ENCODE assay signal across 19 mouse cellular contexts in the genomic region with DNA sequence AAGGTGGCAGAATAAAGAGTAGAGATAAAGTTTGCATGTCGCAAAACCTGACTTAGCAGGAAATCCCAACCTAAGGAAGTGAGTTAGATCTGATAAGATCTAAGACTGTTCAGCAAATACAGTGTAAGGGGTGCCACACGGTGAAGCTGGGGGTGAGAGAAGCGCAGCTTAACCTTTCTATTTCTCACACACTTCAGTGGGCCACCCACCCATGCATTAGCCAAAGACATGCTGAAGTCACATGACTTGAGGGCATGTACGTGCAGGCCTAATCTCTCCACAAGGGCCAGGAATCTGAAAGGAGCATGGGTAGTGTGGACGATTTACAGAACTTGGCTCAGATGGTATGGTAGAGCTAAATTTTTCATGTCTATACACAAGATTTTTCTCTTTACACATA. TPM values are rescaled to one million over a fixed set of nuclear protein-coding genes. Genes with fewer than 3 reads are reported as not detected.
A peak's percentile ranks its signal among the peaks of the same experiment; 100 is the strongest.
DNase-seq lines count a peak whose midpoint lies in the region; ATAC-seq and TF ChIP-seq lines count a peak whose summit lies in the region.
"Had no signal": no experiment of that assay in that cellular context is flagged by ENCODE, and none has a peak within 500 bp of the region (broad histone marks: within the 10 kb centered on the region; RNA-seq: fewer than 3 reads in every experiment).

No protein-coding gene starts in this region.

- no peak for TF ChIP-seq CTCF in G1E (IDR thresholded peaks at IDR 0.05; ENCODE audit: low read depth, low read length)
- TF ChIP-seq CTCF in gastrocnemius, adult 2 months (IDR thresholded peaks at IDR 0.05), result no peak

- H3K4me1 ChIP-seq in G1E (ENCODE audit: insufficient read depth, low read depth, low read length), result peaks cover 8% of the 10 kb centered on the region
- H3K4me1 ChIP-seq: heart, embryonic 13.5 days had no signal

- intact Hi-C loops in gastrocnemius, adult 2 months (cut with DNase I), result no loop called here

- no peak overlapping the region for H3K27ac ChIP-seq in gastrocnemius, adult 2 months
- H3K27ac ChIP-seq: forebrain, embryonic 15.5 days; heart, embryonic 13.5 days; kidney, postnatal 0 days; limb, embryonic 15.5 days had no signal

- H3K27me3 ChIP-seq in G1E (ENCODE audit: insufficient read depth, low read length), result peaks cover 2% of the 10 kb centered on the region; the same call in 1 of the 2 replicates
- H3K27me3 ChIP-seq: forebrain, embryonic 15.5 days; heart, embryonic 13.5 days; limb, embryonic 15.5 days had no signal

- peak; percentile 10; the same call in 1 of the 2 replicates for ATAC-seq in G1E (ENCODE audit: extremely low read depth, insufficient number of reproducible peaks, low FRiP score, poor library complexity, severe bottlenecking)
- no peak for ATAC-seq in frontal cortex, adult (ENCODE audit: low TSS enrichment)
- ATAC-seq: forebrain, embryonic 15.5 days; hindbrain, embryonic 16.5 days; intestine, postnatal 0 days; lung, postnatal 0 days had no signal

- H3K4me3 ChIP-seq in G1E (ENCODE audit: low read depth, low read length), result no peak overlapping the region
- no peak overlapping the region for H3K4me3 ChIP-seq in gastrocnemius, adult 2 months
- H3K4me3 ChIP-seq: forebrain, embryonic 15.5 days; heart, embryonic 13.5 days; limb, embryonic 15.5 days had no signal

- H3K9me3 ChIP-seq in G1E (replicated peaks), result no peaks in the 10 kb centered on the region
- H3K9me3 ChIP-seq: forebrain, embryonic 15.5 days; heart, embryonic 13.5 days; limb, embryonic 15.5 days had no signal

- H3K36me3 ChIP-seq in G1E (replicated peaks), result no peaks in the 10 kb centered on the region
- H3K36me3 ChIP-seq: forebrain, embryonic 15.5 days; heart, embryonic 13.5 days; limb, embryonic 15.5 days had no signal

- DNase-seq in CD4-positive helper T cell, adult 2 months (ENCODE audit: low read depth, low spot score), result peak; percentile 30
- DNase-seq in G1E (ENCODE audit: low spot score), result no peak
- peak; percentile 36 for DNase-seq in induced T-regulatory cell, adult 2 months (ENCODE audit: low read depth)
- peak; percentile 35 for DNase-seq in thymus, postnatal 0 days (ENCODE audit: low spot score)
- DNase-seq in adrenal gland, postnatal 4 days (ENCODE audit: low spot score in 2 of 2), result no peak
- no peak for DNase-seq in gastrocnemius, adult 2 months
- no peak for DNase-seq in MN1 (ENCODE audit: low spot score)
- DNase-seq: cerebellum, adult 9-11 months; heart, adult 18-20 months; retina, postnatal 1 day; right cerebral cortex, postnatal 4 days had no signal

RNA-seq across cellular contexts. Expression of a gene that starts 4.3 kb away (rescaled TPM):
- total RNA-seq in G1E (2014; fragmentation: Nextera tagmentation) (71.8 and 85.6 TPM in 2 replicates), G1E (2017) (58.0 and 64.2 TPM in 2 replicates)
- polyA plus RNA-seq in G1E (2012), result 35.0 and 45.0 TPM in 2 replicates
- 34.5 and 41.7 TPM in 2 replicates for polyA plus RNA-seq in thymus, postnatal 0 days (2015; fragmentation: Nextera tagmentation; extraction: Ambion mirVana)
- 10 to 100 TPM; 51.3 to 54.0 TPM for total RNA-seq in adrenal gland, postnatal 4 days (2021)
- 10 to 100 TPM; 88.0 to 93.4 TPM for total RNA-seq in gastrocnemius, adult 2 months (2021)

Comparison
In these comparisons a context has a peak if more than half of its experiments do, and no peak if none do; other contexts are left out.
1. DNase-seq: peak in CD4-positive helper T cell, adult 2 months (single experiment), induced T-regulatory cell, adult 2 months (single experiment) and thymus, postnatal 0 days (single experiment); none in G1E (single experiment), adrenal gland, postnatal 4 days (0 of 2), gastrocnemius, adult 2 months (single experiment) and MN1 (single experiment).